Mouse (Mus musculus): Measurements from ENCODE around the gene Cldn6. TPM values are rescaled to one million over a fixed set of nuclear protein-coding genes. Genes with fewer than 3 reads are reported as not detected.
A peak's percentile ranks its signal among the peaks of the same experiment; 100 is the strongest.

The Cldn6 gene
- polyA plus RNA-seq, 1 experiment from 2014 or later: 1.3 TPM

- H3K9me3 ChIP-seq (ENCODE audit: low read length): no peaks in the 10 kb centered on the region
- H3K4me1 ChIP-seq (ENCODE audit: insufficient read depth): peaks cover 29% of the 10 kb centered on the region
- ATAC-seq: no peak
- no peak for DNase-seq
- H3K9ac ChIP-seq (replicated peaks): no peak overlapping the region
- no peak overlapping the region for H3K27ac ChIP-seq (ENCODE audit: low read depth)
- H3K27me3 ChIP-seq (ENCODE audit: insufficient read depth, low read length): peaks cover 4% of the 10 kb centered on the region; the same call in 1 of the 2 replicates
- H3K36me3 ChIP-seq (replicated peaks; ENCODE audit: insufficient read depth, low read length): peaks cover 17% of the 10 kb centered on the region
- peak overlapping the region; percentile 83 for H3K4me2 ChIP-seq (ENCODE audit: low read depth, low read length)
- WGBS (ENCODE audit: insufficient replicate concordance): 50% methylated on average over 3 of the region's 3 CpGs
- TF ChIP-seq EP300 (IDR thresholded peaks at IDR 0.05; ENCODE audit: low read depth): no peak
- no peak for TF ChIP-seq CTCF (IDR thresholded peaks at IDR 0.05; ENCODE audit: low read depth)
- H3K4me3 ChIP-seq (ENCODE audit: low read depth, low read length): peak overlapping the region; percentile 61
These were observed 6.3 kb upstream of the Cldn6 start for GRCm38 (mm10) chr17:23672761-23673160.

GRCm38 (mm10) chr17:23673424-23674073, 5.5 kb upstream of the Cldn6 start, which contains the start of the genes Hcfc1r1 and Thoc6:
Gene Hcfc1r1, plus strand, starts transcription at chr17:23673596.
Gene Thoc6, minus strand, starts transcription at chr17:23673882.
- TF ChIP-seq EP300 (IDR thresholded peaks at IDR 0.05; ENCODE audit: low read depth): peak; percentile 80; the same call in 1 of the 2 replicates
- TF ChIP-seq CTCF (IDR thresholded peaks at IDR 0.05; ENCODE audit: low read depth): no peak
- Histone ChIP-seq H3K9ac (replicated peaks) (peak within 1 kb of the TSS; percentile 64), H3K4me1 (ENCODE audit: insufficient read depth) (peaks cover 30% of the 10 kb centered on the region), H3K4me3 (ENCODE audit: low read depth, low read length) (peak within 1 kb of the TSS; percentile 61), H3K27me3 (ENCODE audit: insufficient read depth, low read length) (peaks cover 8% of the 10 kb centered on the region), H3K4me2 (ENCODE audit: low read depth, low read length) (peak within 1 kb of the TSS; percentile 83), H3K27ac (ENCODE audit: low read depth) (peak within 1 kb of the TSS; percentile 55), H3K9me3 (ENCODE audit: low read length) (no peaks in the 10 kb centered on the region), H3K36me3 (replicated peaks; ENCODE audit: insufficient read depth, low read length) (peaks cover 14% of the 10 kb centered on the region)
- ATAC-seq (peak; percentile 94), DNase-seq (peak; percentile 90)
- under 1% methylated on average over 45 of the region's 45 CpGs for WGBS (ENCODE audit: insufficient replicate concordance)

GRCm38 (mm10) chr17:23674271-23674952, 4.6 kb upstream of the Cldn6 start:
- ATAC-seq: no peak
- 42% methylated on average over 9 of the region's 9 CpGs for WGBS (ENCODE audit: insufficient replicate concordance)

GRCm38 (mm10) chr17:23675127-23675526, 3.9 kb upstream of the Cldn6 start:
- Histone ChIP-seq H3K4me3 (ENCODE audit: low read depth, low read length) (no peak overlapping the region), H3K9ac (replicated peaks) (no peak overlapping the region), H3K9me3 (ENCODE audit: low read length) (no peaks in the 10 kb centered on the region), H3K27ac (ENCODE audit: low read depth) (peak overlapping the region; percentile 24; the same call in 1 of the 2 replicates), H3K4me2 (ENCODE audit: low read depth, low read length) (no peak overlapping the region), H3K27me3 (ENCODE audit: insufficient read depth, low read length) (peaks cover 23% of the 10 kb centered on the region), H3K4me1 (ENCODE audit: insufficient read depth) (peaks cover 37% of the 10 kb centered on the region), H3K36me3 (replicated peaks; ENCODE audit: insufficient read depth, low read length) (peaks cover 6% of the 10 kb centered on the region; the same call in 1 of the 2 replicates)
- TF ChIP-seq CTCF (IDR thresholded peaks at IDR 0.05; ENCODE audit: low read depth): no peak
- no peak for TF ChIP-seq EP300 (IDR thresholded peaks at IDR 0.05; ENCODE audit: low read depth)
- DNase-seq: no peak
- no peak for ATAC-seq
- WGBS (ENCODE audit: insufficient replicate concordance): 31% methylated on average over 5 of the region's 5 CpGs

More at GRCm38 (mm10) chr17:23674271-23674952, 4.6 kb upstream of the Cldn6 start:
- H3K4me2 ChIP-seq (ENCODE audit: low read depth, low read length): peak overlapping the region; percentile 83
- H3K9ac ChIP-seq (replicated peaks): peak overlapping the region; percentile 64
- no peak for DNase-seq
- H3K9me3 ChIP-seq (ENCODE audit: low read length): no peaks in the 10 kb centered on the region
- TF ChIP-seq CTCF (IDR thresholded peaks at IDR 0.05; ENCODE audit: low read depth) (no peak), EP300 (IDR thresholded peaks at IDR 0.05; ENCODE audit: low read depth) (no peak)
- H3K4me3 ChIP-seq (ENCODE audit: low read depth, low read length): peak overlapping the region; percentile 61
- H3K4me1 ChIP-seq (ENCODE audit: insufficient read depth): peaks cover 35% of the 10 kb centered on the region
- H3K36me3 ChIP-seq (replicated peaks; ENCODE audit: insufficient read depth, low read length): peaks cover 8% of the 10 kb centered on the region; the same call in 1 of the 2 replicates
- peaks cover 16% of the 10 kb centered on the region for H3K27me3 ChIP-seq (ENCODE audit: insufficient read depth, low read length)
- peak overlapping the region; percentile 55 for H3K27ac ChIP-seq (ENCODE audit: low read depth)

GRCm38 (mm10) chr17:23675564-23676281, 3.3 kb upstream of the Cldn6 start:
- no peaks in the 10 kb centered on the region for H3K9me3 ChIP-seq (ENCODE audit: low read length)
- peak; percentile 43 for DNase-seq
- no peak for ATAC-seq
- peak overlapping the region; percentile 66; the same call in 1 of the 2 replicates for H3K9ac ChIP-seq (replicated peaks)
- peaks cover 29% of the 10 kb centered on the region for H3K27me3 ChIP-seq (ENCODE audit: insufficient read depth, low read length)
- peak overlapping the region; percentile 57 for H3K4me3 ChIP-seq (ENCODE audit: low read depth, low read length)
- 17% methylated on average over 15 of the region's 15 CpGs for WGBS (ENCODE audit: insufficient replicate concordance)
- no peak for TF ChIP-seq EP300 (IDR thresholded peaks at IDR 0.05; ENCODE audit: low read depth)
- TF ChIP-seq CTCF (IDR thresholded peaks at IDR 0.05; ENCODE audit: low read depth): 0 out of 2 replicates have a peak, but pooled peaks have one; percentile 15
- H3K27ac ChIP-seq (ENCODE audit: low read depth): 0 out of 2 replicates have a peak overlapping the region, but pooled peaks have one; percentile 11
- peak overlapping the region; percentile 94 for H3K4me2 ChIP-seq (ENCODE audit: low read depth, low read length)
- H3K4me1 ChIP-seq (ENCODE audit: insufficient read depth): peaks cover 37% of the 10 kb centered on the region
- 0 out of 2 replicates have a peak, but pooled peaks cover under 1% of the 10 kb centered on the region for H3K36me3 ChIP-seq (replicated peaks; ENCODE audit: insufficient read depth, low read length)
